Comparison of ENCODE assay signal across 10 mouse cellular contexts in genomic region chr1:42699471-42699871, GRCm38 (mm10). TPM values are rescaled to one million over a fixed set of nuclear protein-coding genes. Genes with fewer than 3 reads are reported as not detected.
DNase-seq lines count a peak whose midpoint lies in the region; ATAC-seq and TF ChIP-seq lines count a peak whose summit lies in the region.
"Had no signal": no experiment of that assay in that cellular context is flagged by ENCODE, and none has a peak within 500 bp of the region (broad histone marks: within the 10 kb centered on the region; RNA-seq: fewer than 3 reads in every experiment).

No protein-coding gene starts in this region.

- peak overlapping the region; percentile 94 for H3K4me3 ChIP-seq in forebrain, embryonic 14.5 days (ENCODE audit: low read depth, low read length)
- H3K4me3 ChIP-seq in limb, embryonic 14.5 days (replicated peaks; ENCODE audit: low read length), result peak overlapping the region; percentile 45; the same call in 1 of the 2 replicates

- ATAC-seq in forebrain, embryonic 14.5 days, result no peak
- ATAC-seq in limb, embryonic 14.5 days (ENCODE audit: low FRiP score, low read depth), result no peak
- ATAC-seq in granulocyte monocyte progenitor cell, adult 5-6 weeks (replicated peaks; ENCODE audit: poor library complexity, severe bottlenecking), result no peak

- under 1% methylated on average over 19 of the region's 19 CpGs for whole genome bisulfite sequencing in forebrain, embryonic 14.5 days
- WGBS in limb, embryonic 14.5 days, result 4% methylated on average over 19 of the region's 19 CpGs

- H3K27ac ChIP-seq in forebrain, embryonic 14.5 days (ENCODE audit: low read depth, low read length), result peak overlapping the region; percentile 99
- no peak overlapping the region for H3K27ac ChIP-seq in limb, embryonic 14.5 days (replicated peaks; ENCODE audit: low read depth, low read length)

- H3K9ac ChIP-seq in forebrain, embryonic 14.5 days (ENCODE audit: low read length), result peak overlapping the region; percentile 100
- H3K9ac ChIP-seq in limb, embryonic 14.5 days (ENCODE audit: low read depth, low read length, severe bottlenecking), result no peak overlapping the region

- no peak for TF ChIP-seq POLR2A in limb, embryonic 14.5 days (IDR thresholded peaks at IDR 0.05; ENCODE audit: borderline replicate concordance, extremely low read depth, insufficient read depth, insufficient read length)

- H3K9me3 ChIP-seq in forebrain, embryonic 14.5 days (replicated peaks; ENCODE audit: control insufficient read depth, low read length), result no peaks in the 10 kb centered on the region
- H3K9me3 ChIP-seq in limb, embryonic 14.5 days (ENCODE audit: control insufficient read depth, low read length), result no peaks in the 10 kb centered on the region

- peaks cover 32% of the 10 kb centered on the region for H3K36me3 ChIP-seq in forebrain, embryonic 14.5 days (ENCODE audit: control insufficient read depth, insufficient read depth, low read length)
- H3K36me3 ChIP-seq in limb, embryonic 14.5 days (ENCODE audit: control insufficient read depth, insufficient read depth, low read length), result no peaks in the 10 kb centered on the region

- peak overlapping the region; percentile 97 for H3K4me2 ChIP-seq in forebrain, embryonic 14.5 days (ENCODE audit: low read length)
- peak overlapping the region; percentile 79; the same call in 1 of the 2 replicates for H3K4me2 ChIP-seq in limb, embryonic 14.5 days (replicated peaks; ENCODE audit: low read depth, low read length, severe bottlenecking)

- peaks cover 14% of the 10 kb centered on the region for H3K4me1 ChIP-seq in forebrain, embryonic 14.5 days (ENCODE audit: control insufficient read depth, insufficient read depth, low read length)
- H3K4me1 ChIP-seq in limb, embryonic 14.5 days (ENCODE audit: control insufficient read depth, insufficient read depth, low read length), result peaks cover 19% of the 10 kb centered on the region

- no peaks in the 10 kb centered on the region for H3K27me3 ChIP-seq in forebrain, embryonic 14.5 days (replicated peaks; ENCODE audit: control insufficient read depth, insufficient read depth, low read length)
- H3K27me3 ChIP-seq in limb, embryonic 14.5 days (ENCODE audit: control insufficient read depth, insufficient read depth, low read length), result peaks cover 90% of the 10 kb centered on the region
- H3K27me3 ChIP-seq: CH12.LX had no signal

- peak; percentile 66 for DNase-seq in embryo, embryonic 11 days
- DNase-seq in embryo, embryonic 10 days (ENCODE audit: low spot score), result no peak
- peak; percentile 11 for DNase-seq in ZHBTc4 (ENCODE audit: low read depth, low spot score)
- DNase-seq in forebrain, embryonic 14.5 days (ENCODE audit: low spot score), result peak; percentile 58
- DNase-seq in limb, embryonic 14.5 days (ENCODE audit: low spot score), result no peak
- no peak for DNase-seq in natural killer cell, adult 2 months (ENCODE audit: low spot score in 2 of 2)
- DNase-seq in layer of hippocampus, adult 9-10 months (ENCODE audit: low spot score), result no peak

RNA-seq across cellular contexts. Expression of gene Pou3f3, which starts 3.9 kb away (rescaled TPM):
- polyA plus RNA-seq in forebrain, embryonic 14.5 days (2014; fragmentation: Nextera tagmentation; extraction: Ambion mirVana), result 28.9 and 35.3 TPM in 2 replicates
- 3.2 and 4.0 TPM in 2 replicates for polyA plus RNA-seq in limb, embryonic 14.5 days (2012; rRNA removed)
- polyA plus RNA-seq in limb, embryonic 14.5 days (2014; fragmentation: Nextera tagmentation; extraction: Ambion mirVana), result 0.77 and 0.90 TPM in 2 replicates
- total RNA-seq in granulocyte monocyte progenitor cell, adult 5-6 weeks (2014; fragmentation: Nextera tagmentation), result not detected in 2 replicates
- total RNA-seq in granulocyte monocyte progenitor cell, adult 5-6 weeks (2017), result not detected in 2 replicates
- total RNA-seq: CH12.LX; monocyte, adult 5-6 weeks had no signal

Comparison
In these comparisons a context has a peak if more than half of its experiments do, and no peak if none do; other contexts are left out.
1. DNase-seq: peak in embryo, embryonic 11 days (single experiment), ZHBTc4 (single experiment) and forebrain, embryonic 14.5 days (single experiment); none in embryo, embryonic 10 days (single experiment), limb, embryonic 14.5 days (single experiment), natural killer cell, adult 2 months (0 of 2) and layer of hippocampus, adult 9-10 months (single experiment).